Mouse (Mus musculus): ENCODE results near the gene Lrp6. TPM values are rescaled to one million over a fixed set of nuclear protein-coding genes. Genes with fewer than 3 reads are reported as not detected.

Lrp6 gene
- polyA plus RNA-seq, 1 experiment = 39.6 TPM

DNA sequence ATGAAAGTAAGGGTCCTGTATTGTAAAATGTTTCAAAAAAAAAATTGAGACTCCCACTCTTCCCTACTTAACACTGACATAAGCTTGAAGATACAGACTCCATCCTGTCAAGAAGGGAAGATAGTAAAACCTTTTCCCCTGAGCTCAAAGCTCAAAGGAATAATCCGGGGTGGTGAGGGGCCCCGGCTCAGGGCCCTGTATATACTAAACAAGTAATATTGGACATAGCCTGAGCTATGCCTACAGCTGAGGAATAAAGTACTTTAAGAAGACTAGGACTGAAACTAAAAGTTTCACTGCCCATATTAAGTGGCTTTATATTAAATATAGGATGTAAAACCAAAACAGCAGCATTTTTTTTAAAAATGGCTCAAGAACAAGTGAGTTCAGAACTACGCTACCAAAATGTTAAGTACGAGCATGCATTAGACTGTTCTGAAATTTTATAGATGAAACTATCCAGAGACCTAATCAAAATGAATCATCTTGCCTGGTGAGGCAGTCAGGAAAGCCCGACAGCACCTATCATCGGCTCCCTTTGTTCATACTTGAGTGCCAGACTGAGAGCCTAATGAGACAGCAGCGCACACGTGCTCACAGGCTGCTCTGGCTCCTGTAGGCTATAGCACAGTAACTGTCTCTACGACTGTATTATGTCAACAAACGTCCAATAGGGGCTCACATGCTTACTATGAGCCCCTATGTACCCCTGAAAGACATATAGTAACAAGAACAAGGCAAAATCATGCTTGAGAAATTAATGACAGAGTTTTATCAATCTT is 66.2 kb downstream of the Lrp6 start:
- Histone ChIP-seq H3K4me3 (ENCODE audit: insufficient read depth, low read depth, low read length) (no peak overlapping the region), H3K36me3 (ENCODE audit: control insufficient read depth, insufficient read depth, low read length) (peaks cover under 1% of the 10 kb centered on the region; the same call in 1 of the 2 replicates), H3K4me1 (ENCODE audit: control insufficient read depth, insufficient read depth, low read length) (peaks cover 17% of the 10 kb centered on the region), H3K27ac (ENCODE audit: insufficient read depth, low read depth, low read length) (no peak overlapping the region), H3K27me3 (replicated peaks; ENCODE audit: control insufficient read depth, insufficient read depth, low read length) (no peaks in the 10 kb centered on the region)
- no peak for TF ChIP-seq POLR2A (IDR thresholded peaks at IDR 0.05; ENCODE audit: low read depth, low read length)
- no peak for TF ChIP-seq CTCF (conservative IDR thresholded peaks at IDR 0.05; ENCODE audit: insufficient read depth, insufficient read length, low read depth, low read length)
- 61% methylated on average over 10 of the region's 10 CpGs for WGBS
- DNase-seq = no peak

DNA sequence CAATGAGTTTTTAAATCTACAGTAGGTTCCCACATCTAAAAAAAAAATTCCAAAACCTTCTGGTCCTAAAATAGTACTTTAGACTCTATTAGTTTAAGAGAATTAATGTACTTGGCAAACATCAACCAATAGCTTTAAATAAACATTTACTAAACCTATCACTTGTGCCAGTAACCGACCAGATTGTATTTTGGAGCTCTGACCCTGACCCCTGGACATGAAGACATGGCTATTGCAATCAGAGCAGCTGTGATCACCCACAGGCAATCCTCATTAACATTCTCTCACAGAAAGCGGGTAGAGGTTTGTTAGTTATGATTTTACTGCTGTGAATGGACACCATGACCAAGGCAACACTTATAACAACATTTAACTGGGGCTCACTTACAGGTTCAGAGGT is 67.7 kb downstream of the Lrp6 start:
- 31% methylated on average over 2 of the region's 2 CpGs for WGBS
- H3K36me3 ChIP-seq (ENCODE audit: control insufficient read depth, insufficient read depth, low read length) = no peaks in the 10 kb centered on the region; the same call in 1 of the 2 replicates
- DNase-seq = peak; percentile 81

DNA sequence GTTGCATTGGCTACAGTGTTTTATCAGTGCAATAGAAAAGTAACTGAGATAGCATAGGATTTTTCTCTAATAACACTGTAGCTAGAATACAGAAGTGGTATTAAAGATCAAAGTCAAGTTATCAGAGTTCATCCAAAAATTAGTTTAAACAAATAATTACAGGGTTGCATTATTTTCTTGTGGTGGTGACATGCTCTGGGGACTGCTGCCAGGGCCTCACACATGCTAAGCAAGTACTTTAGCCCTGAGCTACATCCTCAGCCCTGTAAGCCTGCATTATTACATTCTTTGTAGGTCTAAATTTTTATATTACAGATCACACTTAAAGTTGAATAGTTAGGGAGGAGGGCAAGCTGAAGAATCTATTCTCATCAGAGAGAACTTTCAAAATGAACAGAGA is 68.2 kb downstream of the Lrp6 start:
- Histone ChIP-seq H3K27me3 (replicated peaks; ENCODE audit: control insufficient read depth, insufficient read depth, low read length) (no peaks in the 10 kb centered on the region), H3K4me3 (ENCODE audit: insufficient read depth, low read depth, low read length) (no peak overlapping the region), H3K36me3 (ENCODE audit: control insufficient read depth, insufficient read depth, low read length) (no peaks in the 10 kb centered on the region; the same call in 1 of the 2 replicates), H3K4me1 (ENCODE audit: control insufficient read depth, insufficient read depth, low read length) (peaks cover 32% of the 10 kb centered on the region), H3K27ac (ENCODE audit: insufficient read depth, low read depth, low read length) (no peak overlapping the region)
- DNase-seq = no peak
- TF ChIP-seq POLR2A (IDR thresholded peaks at IDR 0.05; ENCODE audit: low read depth, low read length) = no peak
- TF ChIP-seq CTCF (conservative IDR thresholded peaks at IDR 0.05; ENCODE audit: insufficient read depth, insufficient read length, low read depth, low read length) = no peak

More for the DNA sequence above, 67.7 kb downstream of the Lrp6 start:
- no peaks in the 10 kb centered on the region for H3K27me3 ChIP-seq (replicated peaks; ENCODE audit: control insufficient read depth, insufficient read depth, low read length)
- TF ChIP-seq POLR2A (IDR thresholded peaks at IDR 0.05; ENCODE audit: low read depth, low read length) (no peak), CTCF (conservative IDR thresholded peaks at IDR 0.05; ENCODE audit: insufficient read depth, insufficient read length, low read depth, low read length) (no peak)
- no peak overlapping the region for H3K27ac ChIP-seq (ENCODE audit: insufficient read depth, low read depth, low read length)
- H3K4me3 ChIP-seq (ENCODE audit: insufficient read depth, low read depth, low read length) = no peak overlapping the region
- peaks cover 30% of the 10 kb centered on the region for H3K4me1 ChIP-seq (ENCODE audit: control insufficient read depth, insufficient read depth, low read length)

GRCm38 (mm10) chr6:134494828-134495698 is 71.7 kb downstream of the Lrp6 start:
- Histone ChIP-seq H3K27ac (ENCODE audit: insufficient read depth, low read depth, low read length) (no peak overlapping the region), H3K4me1 (ENCODE audit: control insufficient read depth, insufficient read depth, low read length) (peaks cover 32% of the 10 kb centered on the region), H3K36me3 (ENCODE audit: control insufficient read depth, insufficient read depth, low read length) (no peaks in the 10 kb centered on the region; the same call in 1 of the 2 replicates), H3K4me3 (ENCODE audit: insufficient read depth, low read depth, low read length) (no peak overlapping the region), H3K27me3 (replicated peaks; ENCODE audit: control insufficient read depth, insufficient read depth, low read length) (no peaks in the 10 kb centered on the region)
- DNase-seq = peak; percentile 33
- WGBS = 66% methylated on average over 8 of the region's 8 CpGs
- no peak for TF ChIP-seq CTCF (conservative IDR thresholded peaks at IDR 0.05; ENCODE audit: insufficient read depth, insufficient read length, low read depth, low read length)
- no peak for TF ChIP-seq POLR2A (IDR thresholded peaks at IDR 0.05; ENCODE audit: low read depth, low read length)

DNA sequence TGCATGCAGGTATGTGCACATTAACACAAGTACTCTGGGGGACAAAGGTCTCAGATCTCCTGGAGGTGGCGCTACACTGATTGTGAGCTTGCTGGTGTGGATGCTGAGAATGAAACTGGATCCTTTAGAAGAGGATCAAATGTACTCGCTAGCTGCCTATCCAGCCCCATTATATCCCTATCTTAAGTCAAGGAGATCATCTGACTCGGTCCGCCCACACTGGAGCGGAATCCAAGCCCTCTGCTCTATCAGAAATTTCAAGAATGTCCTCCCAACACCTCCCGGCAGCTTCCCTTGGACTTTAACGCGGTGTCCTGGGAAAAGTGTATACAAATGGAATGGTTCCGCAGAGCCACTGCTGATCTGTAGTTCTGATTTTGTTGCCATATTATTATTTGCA is 77.1 kb downstream of the Lrp6 start:
- WGBS = 62% methylated on average over 9 of the region's 9 CpGs
- TF ChIP-seq CTCF (conservative IDR thresholded peaks at IDR 0.05; ENCODE audit: insufficient read depth, insufficient read length, low read depth, low read length) (0 out of 2 replicates have a peak, but pooled peaks have one; percentile 6), POLR2A (IDR thresholded peaks at IDR 0.05; ENCODE audit: low read depth, low read length) (no peak)
- Histone ChIP-seq H3K4me1 (ENCODE audit: control insufficient read depth, insufficient read depth, low read length) (peaks cover 7% of the 10 kb centered on the region; the same call in 1 of the 2 replicates), H3K27ac (ENCODE audit: insufficient read depth, low read depth, low read length) (no peak overlapping the region; the same call in 1 of the 2 replicates), H3K4me3 (ENCODE audit: insufficient read depth, low read depth, low read length) (no peak overlapping the region), H3K36me3 (ENCODE audit: control insufficient read depth, insufficient read depth, low read length) (peaks cover 6% of the 10 kb centered on the region), H3K27me3 (replicated peaks; ENCODE audit: control insufficient read depth, insufficient read depth, low read length) (no peaks in the 10 kb centered on the region)
- peak; percentile 30 for DNase-seq

DNA sequence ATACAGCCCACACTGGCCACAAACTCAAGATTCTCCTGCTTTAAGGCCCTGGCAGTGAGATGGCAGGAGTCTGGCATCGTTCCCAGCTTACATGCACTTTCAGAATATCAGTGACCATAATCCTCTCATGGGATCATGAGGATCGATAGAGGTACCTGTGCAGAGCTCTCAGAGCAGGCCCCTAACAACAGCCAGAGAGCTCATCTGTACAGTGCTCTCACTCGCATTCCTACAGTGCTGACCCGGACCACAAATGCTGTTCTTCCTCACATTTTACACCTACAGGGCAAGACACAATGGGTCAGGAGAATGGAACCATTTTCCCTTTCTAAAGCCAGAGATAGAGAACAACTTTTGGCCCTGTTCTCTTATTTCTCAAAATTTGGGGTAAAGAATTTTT is 77.6 kb downstream of the Lrp6 start:
- H3K4me3 ChIP-seq (ENCODE audit: insufficient read depth, low read depth, low read length) = no peak overlapping the region
- H3K27me3 ChIP-seq (replicated peaks; ENCODE audit: control insufficient read depth, insufficient read depth, low read length) = no peaks in the 10 kb centered on the region
- no peak for DNase-seq
- H3K27ac ChIP-seq (ENCODE audit: insufficient read depth, low read depth, low read length) = no peak overlapping the region
- H3K4me1 ChIP-seq (ENCODE audit: control insufficient read depth, insufficient read depth, low read length) = peaks cover 3% of the 10 kb centered on the region; the same call in 1 of the 2 replicates
- peaks cover 6% of the 10 kb centered on the region for H3K36me3 ChIP-seq (ENCODE audit: control insufficient read depth, insufficient read depth, low read length)
- WGBS = 94% methylated on average over 4 of the region's 4 CpGs
- no peak for TF ChIP-seq POLR2A (IDR thresholded peaks at IDR 0.05; ENCODE audit: low read depth, low read length)
- TF ChIP-seq CTCF (conservative IDR thresholded peaks at IDR 0.05; ENCODE audit: insufficient read depth, insufficient read length, low read depth, low read length) = no peak

DNA sequence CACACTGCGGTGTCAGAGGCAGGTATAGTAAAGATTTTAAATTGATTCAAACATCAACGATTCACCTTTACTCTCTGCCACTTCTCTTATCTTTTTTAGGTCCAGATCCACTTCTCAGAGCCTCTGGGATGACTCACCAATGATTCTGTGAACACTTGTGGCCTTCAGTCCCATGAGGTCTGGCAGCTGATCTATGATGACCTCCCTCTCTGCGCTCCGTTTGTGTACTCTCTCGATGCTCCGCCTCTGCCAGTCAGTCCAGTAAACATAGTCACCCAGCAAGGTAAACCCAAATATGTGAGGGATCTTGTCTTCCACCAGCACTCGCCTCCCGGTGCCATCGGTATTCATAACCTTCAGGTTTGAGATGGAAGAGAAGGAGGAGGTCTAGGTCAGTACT is 80.4 kb downstream of the Lrp6 start:
- no peak for DNase-seq
- WGBS = 94% methylated on average over 9 of the region's 9 CpGs

More for the DNA sequence above, 80.4 kb downstream of the Lrp6 start:
- Histone ChIP-seq H3K4me1 (ENCODE audit: control insufficient read depth, insufficient read depth, low read length) (no peaks in the 10 kb centered on the region), H3K27ac (ENCODE audit: insufficient read depth, low read depth, low read length) (no peak overlapping the region), H3K36me3 (ENCODE audit: control insufficient read depth, insufficient read depth, low read length) (peaks cover 6% of the 10 kb centered on the region), H3K27me3 (replicated peaks; ENCODE audit: control insufficient read depth, insufficient read depth, low read length) (no peaks in the 10 kb centered on the region), H3K4me3 (ENCODE audit: insufficient read depth, low read depth, low read length) (no peak overlapping the region)
- TF ChIP-seq POLR2A (IDR thresholded peaks at IDR 0.05; ENCODE audit: low read depth, low read length) = no peak
- no peak for TF ChIP-seq CTCF (conservative IDR thresholded peaks at IDR 0.05; ENCODE audit: insufficient read depth, insufficient read length, low read depth, low read length)

All from kidney, adult 2 months (tissue).